Mouse (Mus musculus) liver, embryonic 14.5 days (tissue): ENCODE data around the gene Ntm.

Source experiments
- CTCF ChIP-seq: IDR thresholded peaks from 2 replicates; pipeline ENCODE4 v1.5.1; 2016; ENCODE audit warnings: antibody characterized with exemption, low read depth, control low read depth
- EP300 ChIP-seq: IDR thresholded peaks from 2 replicates; pipeline ENCODE4 v1.6.1; 2016; ENCODE audit warnings: antibody characterized with exemption, low read depth

DNA sequence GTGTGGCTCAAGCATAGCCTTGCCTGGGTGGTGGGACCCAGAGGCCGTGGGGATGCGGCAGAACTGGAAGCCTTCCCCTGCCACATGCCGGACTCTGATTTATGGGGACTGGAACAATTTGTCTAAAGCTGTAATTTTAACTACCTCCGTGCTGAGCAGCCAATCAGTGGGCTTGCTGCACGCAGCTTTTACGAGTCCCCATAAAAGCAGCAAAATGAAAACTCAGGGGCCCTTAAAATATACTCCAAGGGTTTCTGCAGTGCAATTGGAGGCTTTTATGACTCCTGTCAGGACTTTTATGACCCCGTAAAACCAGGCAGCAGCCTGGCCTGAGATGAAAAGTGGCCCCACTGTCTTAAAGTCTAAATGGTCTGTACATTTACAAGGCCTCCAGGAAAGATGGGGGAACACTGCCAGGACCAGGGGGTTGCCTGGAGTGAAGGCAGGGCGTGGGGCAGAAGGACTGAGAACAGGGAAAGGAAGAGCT is 644.2 kb downstream of the Ntm start:
- TF ChIP-seq CTCF (no peak), EP300 (no peak)
